Mouse (Mus musculus): ENCODE measurements at regions not wholly inside any gene's neighbourhood (a gene's known extent, or its start where the extent isn't known, plus 50 kb on each side); places are given as distances from the start of the nearest gene placed in this dataset.

- no peaks in the 10 kb centered on the region for H3K9me3 ChIP-seq (replicated peaks)
- WGBS = 80% methylated on average over 2 of the region's 2 CpGs
- H3K4me2 ChIP-seq = no peak overlapping the region
- H3K4me1 ChIP-seq = no peaks in the 10 kb centered on the region
- no peak overlapping the region for H3K9ac ChIP-seq
- no peaks in the 10 kb centered on the region for H3K36me3 ChIP-seq (ENCODE audit: poor library complexity, severe bottlenecking)
- no peak for ATAC-seq
- no peaks in the 10 kb centered on the region for H3K27me3 ChIP-seq
- H3K4me3 ChIP-seq = no peak overlapping the region
- no peak overlapping the region for H3K27ac ChIP-seq
Observed at GRCm38 (mm10) chr13:31197593-31197992, 223.6 kb downstream of the Gm5447 start.

- no peak overlapping the region for H3K9ac ChIP-seq
- H3K36me3 ChIP-seq (ENCODE audit: poor library complexity, severe bottlenecking) = no peaks in the 10 kb centered on the region
- H3K27ac ChIP-seq = no peak overlapping the region
- ATAC-seq = no peak
- no peaks in the 10 kb centered on the region for H3K4me1 ChIP-seq
- H3K4me3 ChIP-seq = no peak overlapping the region
- 90% methylated on average over 1 of the region's 1 CpGs for WGBS
- H3K27me3 ChIP-seq = no peaks in the 10 kb centered on the region
- no peaks in the 10 kb centered on the region for H3K9me3 ChIP-seq (replicated peaks)
- H3K4me2 ChIP-seq = no peak overlapping the region
Observed at GRCm38 (mm10) chr13:31199384-31199783, 225.4 kb downstream of the Gm5447 start.

DNA sequence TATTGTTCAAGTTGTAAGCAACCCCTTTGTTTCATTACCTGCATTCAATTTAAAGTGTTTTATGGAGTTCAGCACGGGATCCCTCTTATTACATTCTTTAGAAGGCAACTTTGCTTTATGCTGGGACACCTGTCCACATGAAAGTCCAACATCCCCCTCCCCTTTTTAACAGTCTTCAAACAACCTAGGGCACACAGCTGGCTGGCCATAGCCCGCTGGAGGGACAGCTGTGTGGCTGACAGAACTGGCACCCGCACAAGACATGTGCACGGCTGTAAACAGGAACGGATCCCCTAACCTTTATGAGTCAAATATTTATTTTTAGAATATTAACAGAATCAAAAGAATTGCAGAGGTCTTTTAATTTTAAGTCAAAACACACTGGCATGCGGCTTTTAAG is 230.1 kb downstream of the Gm5447 start:
- H3K36me3 ChIP-seq (ENCODE audit: poor library complexity, severe bottlenecking) = no peaks in the 10 kb centered on the region

GRCm38 (mm10) chr13:31206381-31206780 is 232.4 kb downstream of the Gm5447 start:
- Histone ChIP-seq H3K4me1 (no peaks in the 10 kb centered on the region), H3K4me3 (no peak overlapping the region), H3K9me3 (replicated peaks) (no peaks in the 10 kb centered on the region), H3K27me3 (no peaks in the 10 kb centered on the region), H3K27ac (no peak overlapping the region), H3K9ac (no peak overlapping the region), H3K36me3 (ENCODE audit: poor library complexity, severe bottlenecking) (no peaks in the 10 kb centered on the region), H3K4me2 (no peak overlapping the region)
- whole genome bisulfite sequencing = 35% methylated on average over 5 of the region's 5 CpGs
- no peak for ATAC-seq

More for the DNA sequence above, 230.1 kb downstream of the Gm5447 start:
- Histone ChIP-seq H3K27ac (no peak overlapping the region), H3K4me3 (no peak overlapping the region), H3K27me3 (no peaks in the 10 kb centered on the region), H3K9ac (no peak overlapping the region), H3K4me2 (no peak overlapping the region), H3K4me1 (no peaks in the 10 kb centered on the region), H3K9me3 (replicated peaks) (no peaks in the 10 kb centered on the region)
- WGBS = 79% methylated on average over 6 of the region's 6 CpGs
- ATAC-seq = no peak

DNA sequence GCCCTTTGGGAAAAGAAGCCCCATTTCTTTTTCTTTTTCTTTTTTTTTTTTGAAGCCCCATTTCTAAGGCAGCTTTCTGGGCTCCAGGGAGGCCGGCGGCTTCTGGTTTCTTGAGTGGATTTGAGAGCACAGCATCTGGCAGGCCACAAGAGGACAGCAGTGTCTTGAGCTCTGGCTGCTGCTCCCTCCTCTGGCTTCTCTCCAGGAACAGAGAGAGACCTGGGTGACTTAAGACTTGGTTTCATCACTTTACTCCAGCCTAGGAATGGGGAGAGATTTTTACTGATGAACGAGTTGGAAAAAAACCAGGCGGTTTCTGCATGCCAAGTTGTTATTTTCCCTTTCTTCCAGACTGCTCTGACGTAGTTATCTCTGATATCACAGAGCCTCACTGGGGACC is 233.7 kb downstream of the Gm5447 start:
- no peaks in the 10 kb centered on the region for H3K4me1 ChIP-seq
- no peaks in the 10 kb centered on the region for H3K36me3 ChIP-seq (ENCODE audit: poor library complexity, severe bottlenecking)
- no peaks in the 10 kb centered on the region for H3K9me3 ChIP-seq (replicated peaks)
- H3K27me3 ChIP-seq = no peaks in the 10 kb centered on the region
- WGBS = 72% methylated on average over 5 of the region's 5 CpGs
- H3K9ac ChIP-seq = no peak overlapping the region
- no peak overlapping the region for H3K4me2 ChIP-seq
- ATAC-seq = no peak
- H3K4me3 ChIP-seq = no peak overlapping the region
- no peak overlapping the region for H3K27ac ChIP-seq

DNA sequence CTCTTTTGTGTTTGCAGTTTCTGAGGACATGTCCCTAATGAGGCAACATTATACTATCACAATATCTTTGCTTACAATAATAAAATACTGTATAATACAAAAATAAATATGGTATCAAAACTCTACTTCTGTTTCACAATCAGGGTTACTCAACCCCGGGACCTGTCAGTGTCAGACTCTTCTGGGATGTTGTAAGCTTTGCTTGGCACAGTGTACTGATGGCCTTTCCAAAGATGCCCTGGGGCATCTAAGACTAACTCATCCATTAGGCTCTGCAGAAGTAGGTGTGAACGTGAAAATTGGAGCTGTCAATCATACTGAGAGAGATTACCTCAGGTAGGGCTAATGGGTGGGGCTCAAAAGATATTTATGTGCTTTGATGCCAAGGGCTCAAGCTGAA is 249.0 kb downstream of the Gm5447 start:
- WGBS = 85% methylated on average over 2 of the region's 2 CpGs
- Histone ChIP-seq H3K9ac (no peak overlapping the region), H3K4me2 (no peak overlapping the region), H3K27ac (no peak overlapping the region), H3K36me3 (ENCODE audit: poor library complexity, severe bottlenecking) (no peaks in the 10 kb centered on the region), H3K9me3 (replicated peaks) (no peaks in the 10 kb centered on the region), H3K4me3 (no peak overlapping the region), H3K27me3 (no peaks in the 10 kb centered on the region), H3K4me1 (no peaks in the 10 kb centered on the region)
- ATAC-seq = no peak

- no peak overlapping the region for H3K4me2 ChIP-seq
- no peaks in the 10 kb centered on the region for H3K27me3 ChIP-seq
- ATAC-seq = no peak
- WGBS = 95% methylated on average over 6 of the region's 6 CpGs
- H3K4me3 ChIP-seq = no peak overlapping the region
- no peaks in the 10 kb centered on the region for H3K9me3 ChIP-seq (replicated peaks)
- H3K4me1 ChIP-seq = no peaks in the 10 kb centered on the region
- H3K9ac ChIP-seq = no peak overlapping the region
- no peaks in the 10 kb centered on the region for H3K36me3 ChIP-seq (ENCODE audit: poor library complexity, severe bottlenecking)
- no peak overlapping the region for H3K27ac ChIP-seq
Observed at GRCm38 (mm10) chr13:31240546-31240945, 266.5 kb downstream of the Gm5447 start.

DNA sequence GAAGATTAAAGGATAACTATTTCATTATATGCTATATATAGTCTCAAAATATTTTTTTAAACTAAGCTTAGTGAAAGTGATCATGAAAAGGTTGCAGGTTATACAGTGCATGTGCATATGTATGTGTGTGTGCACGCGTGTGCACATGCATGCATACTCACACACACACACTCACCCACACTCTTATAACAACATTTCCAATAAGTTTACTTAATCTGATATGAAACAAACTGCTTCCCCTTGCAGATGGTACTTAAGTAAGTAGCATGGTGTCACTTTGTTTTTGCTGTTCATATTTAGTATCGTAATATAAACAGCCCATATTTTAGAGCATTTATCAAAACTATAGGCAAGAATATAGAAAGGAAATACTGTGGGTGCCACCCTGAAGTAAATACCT is 275.0 kb downstream of the Gm5447 start:
- no peaks in the 10 kb centered on the region for H3K4me1 ChIP-seq
- H3K36me3 ChIP-seq (ENCODE audit: poor library complexity, severe bottlenecking) = no peaks in the 10 kb centered on the region
- no peak overlapping the region for H3K9ac ChIP-seq
- H3K27me3 ChIP-seq = no peaks in the 10 kb centered on the region
- H3K9me3 ChIP-seq (replicated peaks) = no peaks in the 10 kb centered on the region
- whole genome bisulfite sequencing = 97% methylated on average over 3 of the region's 3 CpGs
- H3K27ac ChIP-seq = no peak overlapping the region
- ATAC-seq = no peak; the same call in 1 of the 2 replicates
- no peak overlapping the region for H3K4me3 ChIP-seq
- H3K4me2 ChIP-seq = no peak overlapping the region

GRCm38 (mm10) chr13:31249525-31249924 is 275.5 kb downstream of the Gm5447 start:
- no peak overlapping the region for H3K4me2 ChIP-seq
- WGBS = 83% methylated on average over 5 of the region's 5 CpGs
- H3K4me1 ChIP-seq = no peaks in the 10 kb centered on the region
- no peaks in the 10 kb centered on the region for H3K36me3 ChIP-seq (ENCODE audit: poor library complexity, severe bottlenecking)
- no peak overlapping the region for H3K27ac ChIP-seq
- H3K4me3 ChIP-seq = no peak overlapping the region
- ATAC-seq = peak; percentile 58; the same call in 1 of the 2 replicates
- H3K27me3 ChIP-seq = no peaks in the 10 kb centered on the region
- H3K9ac ChIP-seq = no peak overlapping the region
- no peaks in the 10 kb centered on the region for H3K9me3 ChIP-seq (replicated peaks)

DNA sequence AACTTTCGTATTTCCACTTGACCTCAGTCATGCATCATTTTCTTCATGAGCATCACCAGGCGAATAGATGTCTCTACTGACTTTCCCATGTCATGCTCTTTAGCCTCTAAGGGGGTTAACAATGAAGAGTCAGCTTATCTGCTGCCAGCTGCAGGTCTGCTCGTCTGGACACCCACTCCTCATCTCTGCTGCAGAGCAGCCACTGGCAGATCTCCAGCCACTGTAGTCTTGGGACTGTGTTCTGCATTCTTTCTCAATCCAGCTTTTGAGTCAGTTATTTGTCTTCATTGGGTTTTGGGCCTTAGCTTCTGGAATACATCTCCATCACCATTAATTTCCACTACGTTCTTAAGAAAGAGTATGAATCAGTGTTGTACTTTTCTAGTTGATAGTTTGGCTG is 280.0 kb downstream of the Gm5447 start:
- H3K9me3 ChIP-seq (replicated peaks) = no peaks in the 10 kb centered on the region
- no peaks in the 10 kb centered on the region for H3K4me1 ChIP-seq
- WGBS = 82% methylated on average over 4 of the region's 4 CpGs
- ATAC-seq = no peak
- H3K27me3 ChIP-seq = no peaks in the 10 kb centered on the region
- H3K36me3 ChIP-seq (ENCODE audit: poor library complexity, severe bottlenecking) = no peaks in the 10 kb centered on the region
- H3K27ac ChIP-seq = no peak overlapping the region
- H3K4me2 ChIP-seq = no peak overlapping the region
- H3K4me3 ChIP-seq = no peak overlapping the region
- H3K9ac ChIP-seq = no peak overlapping the region

GRCm38 (mm10) chr13:31254744-31255143 is 280.7 kb downstream of the Gm5447 start:
- H3K9ac ChIP-seq = no peak overlapping the region
- H3K4me3 ChIP-seq = no peak overlapping the region
- 87% methylated on average over 3 of the region's 3 CpGs for WGBS
- ATAC-seq = no peak
- no peak overlapping the region for H3K27ac ChIP-seq
- H3K36me3 ChIP-seq (ENCODE audit: poor library complexity, severe bottlenecking) = no peaks in the 10 kb centered on the region
- H3K9me3 ChIP-seq (replicated peaks) = no peaks in the 10 kb centered on the region
- H3K4me2 ChIP-seq = no peak overlapping the region
- no peaks in the 10 kb centered on the region for H3K27me3 ChIP-seq
- H3K4me1 ChIP-seq = no peaks in the 10 kb centered on the region

GRCm38 (mm10) chr13:31255506-31255905 is 281.5 kb downstream of the Gm5447 start:
- H3K4me1 ChIP-seq = no peaks in the 10 kb centered on the region
- no peak overlapping the region for H3K4me2 ChIP-seq
- no peak for ATAC-seq
- H3K27ac ChIP-seq = no peak overlapping the region
- H3K36me3 ChIP-seq (ENCODE audit: poor library complexity, severe bottlenecking) = no peaks in the 10 kb centered on the region
- no peaks in the 10 kb centered on the region for H3K27me3 ChIP-seq
- no peak overlapping the region for H3K4me3 ChIP-seq
- WGBS = 89% methylated on average over 3 of the region's 3 CpGs
- H3K9ac ChIP-seq = no peak overlapping the region
- H3K9me3 ChIP-seq (replicated peaks) = no peaks in the 10 kb centered on the region

GRCm38 (mm10) chr13:31267865-31268264 is 288.1 kb upstream of the Foxq1 start:
- Histone ChIP-seq H3K9ac (no peak overlapping the region), H3K27me3 (no peaks in the 10 kb centered on the region), H3K4me3 (no peak overlapping the region), H3K4me2 (no peak overlapping the region), H3K4me1 (no peaks in the 10 kb centered on the region), H3K27ac (no peak overlapping the region), H3K9me3 (replicated peaks) (no peaks in the 10 kb centered on the region), H3K36me3 (ENCODE audit: poor library complexity, severe bottlenecking) (no peaks in the 10 kb centered on the region)
- ATAC-seq = no peak
- WGBS = 79% methylated on average over 3 of the region's 3 CpGs

Data from forebrain, embryonic 13.5 days (tissue).